Mouse (Mus musculus) hindbrain, embryonic 14.5 days (tissue): ENCODE measurements at regions not wholly inside any gene's neighbourhood (a gene's known extent, or its start where the extent isn't known, plus 50 kb on each side); places are given as distances from the start of the nearest gene placed in this dataset.

Source experiments
- ATAC-seq: fragments of 200-750 bp; cut with Nextera tagmentation; 2 replicates; pipeline ENCODE4 v1.8.0; 2017; ENCODE audit warnings: moderate number of reproducible peaks, mild to moderate bottlenecking, moderate TSS enrichment, moderate library complexity; ENCODE audit not compliant: low FRiP score
- DNase-seq: peaks from one replicate; pipeline ENCODE4 v3.0.0-alpha.2; 2015; ENCODE audit warnings: low spot score
- H3K27ac ChIP-seq: fragments of 300-500 bp; sonication (generic); 2 replicates; pipeline ENCODE4 v1.5.1; 2014; ENCODE audit warnings: mild to moderate bottlenecking, moderate library complexity
- H3K27me3 ChIP-seq: fragments of 300-500 bp; sonication (generic); 2 replicates; pipeline ENCODE4 v1.6.1; 2014; ENCODE audit warnings: mild to moderate bottlenecking, low read length, mixed read lengths; ENCODE audit not compliant: control insufficient read depth, insufficient read depth
- H3K36me3 ChIP-seq: fragments of 300-500 bp; sonication (generic); replicated peaks from 2 replicates; pipeline ENCODE4 v1.6.1; 2014; ENCODE audit not compliant: control insufficient read depth, insufficient read depth
- H3K4me1 ChIP-seq: fragments of 300-500 bp; sonication (generic); replicated peaks from 2 replicates; pipeline ENCODE4 v1.6.1; 2014; ENCODE audit warnings: antibody characterized with exemption, low read length, mixed read lengths; ENCODE audit not compliant: control insufficient read depth, insufficient read depth
- H3K4me2 ChIP-seq: fragments of 300-500 bp; sonication (generic); replicated peaks from 2 replicates; pipeline ENCODE4 v1.6.1; 2014; ENCODE audit warnings: mild to moderate bottlenecking, moderate library complexity
- H3K4me3 ChIP-seq: fragments of 300-500 bp; sonication (generic); replicated peaks from 2 replicates; pipeline ENCODE4 v1.5.1; 2014; ENCODE audit warnings: mild to moderate bottlenecking, low read length
- H3K9ac ChIP-seq: fragments of 300-500 bp; sonication (generic); 2 replicates; pipeline ENCODE4 v1.6.1; 2014
- H3K9me3 ChIP-seq: fragments of 300-500 bp; sonication (generic); 2 replicates; pipeline ENCODE4 v1.6.1; 2016; ENCODE audit warnings: low read length; ENCODE audit not compliant: control insufficient read depth
- WGBS: fragments of 180-500 bp; shearing (Covaris S2); extraction: QIAGEN DNeasy Blood & Tissue Kit; methylation state at CpG from one replicate; pipeline ENCODE4 v1.1.7; 2014; 5-methylcytosine and 5-hydroxymethylcytosine counted together

- 47% methylated on average over 5 of the region's 5 CpGs for WGBS
- no peak overlapping the region for H3K27ac ChIP-seq
- no peak overlapping the region for H3K4me2 ChIP-seq
- no peaks in the 10 kb centered on the region for H3K9me3 ChIP-seq
- no peaks in the 10 kb centered on the region for H3K27me3 ChIP-seq
- DNase-seq (no peak), ATAC-seq (no peak)
- no peaks in the 10 kb centered on the region for H3K36me3 ChIP-seq
- no peak overlapping the region for H3K9ac ChIP-seq
- H3K4me1 ChIP-seq, result no peaks in the 10 kb centered on the region
- no peak overlapping the region for H3K4me3 ChIP-seq
These were observed 100.6 kb downstream of the Slc17a6 start for GRCm38 (mm10) chr7:51722420-51722819.

GRCm38 (mm10) chr7:51723955-51724354 is 102.1 kb downstream of the Slc17a6 start:
- WGBS, result 82% methylated on average over 5 of the region's 5 CpGs
- Histone ChIP-seq H3K4me1 (no peaks in the 10 kb centered on the region), H3K36me3 (no peaks in the 10 kb centered on the region), H3K4me3 (no peak overlapping the region), H3K9ac (no peak overlapping the region), H3K27me3 (no peaks in the 10 kb centered on the region), H3K27ac (no peak overlapping the region), H3K9me3 (no peaks in the 10 kb centered on the region), H3K4me2 (no peak overlapping the region)
- ATAC-seq (no peak), DNase-seq (no peak)

- 45% methylated on average over 2 of the region's 2 CpGs for WGBS
- no peak overlapping the region for H3K4me3 ChIP-seq
These were observed 114.5 kb downstream of the Slc17a6 start for GRCm38 (mm10) chr7:51736285-51736684.

GRCm38 (mm10) chr7:51739590-51739989 is 117.8 kb downstream of the Slc17a6 start:
- Histone ChIP-seq H3K4me3 (no peak overlapping the region), H3K4me2 (no peak overlapping the region), H3K4me1 (peaks cover 19% of the 10 kb centered on the region), H3K9me3 (no peaks in the 10 kb centered on the region), H3K9ac (no peak overlapping the region), H3K27ac (peak overlapping the region; percentile 73), H3K36me3 (no peaks in the 10 kb centered on the region), H3K27me3 (no peaks in the 10 kb centered on the region)
- 33% methylated on average over 5 of the region's 5 CpGs for WGBS
- ATAC-seq, result peak; percentile 39; the same call in 1 of the 2 replicates
- no peak for DNase-seq

More at GRCm38 (mm10) chr7:51736285-51736684, 114.5 kb downstream of the Slc17a6 start:
- DNase-seq, result no peak
- no peak overlapping the region for H3K4me2 ChIP-seq
- no peaks in the 10 kb centered on the region for H3K36me3 ChIP-seq
- no peaks in the 10 kb centered on the region for H3K27me3 ChIP-seq
- H3K9me3 ChIP-seq, result no peaks in the 10 kb centered on the region
- peak; percentile 70 for ATAC-seq
- H3K27ac ChIP-seq, result peak overlapping the region; percentile 77
- no peak overlapping the region for H3K9ac ChIP-seq
- H3K4me1 ChIP-seq, result peaks cover 9% of the 10 kb centered on the region

GRCm38 (mm10) chr7:51740928-51741327 is 119.1 kb downstream of the Slc17a6 start:
- no peak overlapping the region for H3K4me2 ChIP-seq
- no peaks in the 10 kb centered on the region for H3K36me3 ChIP-seq
- no peak overlapping the region for H3K9ac ChIP-seq
- no peak overlapping the region for H3K4me3 ChIP-seq
- no peak for ATAC-seq
- no peaks in the 10 kb centered on the region for H3K27me3 ChIP-seq
- peaks cover 22% of the 10 kb centered on the region for H3K4me1 ChIP-seq
- DNase-seq, result no peak
- peak overlapping the region; percentile 73; the same call in 1 of the 2 replicates for H3K27ac ChIP-seq
- WGBS, result 89% methylated on average over 5 of the region's 5 CpGs
- no peaks in the 10 kb centered on the region for H3K9me3 ChIP-seq

GRCm38 (mm10) chr7:51742720-51743119 is 119.1 kb upstream of the Gas2 start:
- 69% methylated on average over 2 of the region's 2 CpGs for WGBS
- no peak overlapping the region for H3K4me2 ChIP-seq
- H3K27ac ChIP-seq, result peak overlapping the region; percentile 77
- H3K9ac ChIP-seq, result no peak overlapping the region
- no peak overlapping the region for H3K4me3 ChIP-seq
- H3K36me3 ChIP-seq, result no peaks in the 10 kb centered on the region
- ATAC-seq (no peak), DNase-seq (no peak)
- H3K9me3 ChIP-seq, result no peaks in the 10 kb centered on the region
- H3K4me1 ChIP-seq, result peaks cover 16% of the 10 kb centered on the region; the same call in 1 of the 2 replicates
- H3K27me3 ChIP-seq, result no peaks in the 10 kb centered on the region

- Histone ChIP-seq H3K4me2 (no peak overlapping the region), H3K4me3 (no peak overlapping the region), H3K36me3 (no peaks in the 10 kb centered on the region), H3K27ac (no peak overlapping the region; the same call in 1 of the 2 replicates), H3K9me3 (no peaks in the 10 kb centered on the region), H3K27me3 (no peaks in the 10 kb centered on the region), H3K9ac (no peak overlapping the region), H3K4me1 (peaks cover 35% of the 10 kb centered on the region)
- no peak for DNase-seq
- 71% methylated on average over 3 of the region's 3 CpGs for WGBS
- ATAC-seq, result no peak
These were observed 116.2 kb upstream of the Gas2 start for GRCm38 (mm10) chr7:51745598-51745997.

- H3K9ac ChIP-seq, result peak overlapping the region; percentile 58
- peak; percentile 93 for ATAC-seq
- 16% methylated on average over 10 of the region's 10 CpGs for WGBS
- peak; percentile 88 for DNase-seq
- no peaks in the 10 kb centered on the region for H3K27me3 ChIP-seq
- no peaks in the 10 kb centered on the region for H3K9me3 ChIP-seq
- peaks cover 29% of the 10 kb centered on the region for H3K4me1 ChIP-seq
- H3K27ac ChIP-seq, result peak overlapping the region; percentile 95
- H3K36me3 ChIP-seq, result no peaks in the 10 kb centered on the region
- peak overlapping the region; percentile 49 for H3K4me2 ChIP-seq
- no peak overlapping the region for H3K4me3 ChIP-seq
These were observed 113.0 kb upstream of the Gas2 start for GRCm38 (mm10) chr7:51748633-51749303.

GRCm38 (mm10) chr7:51749304-51750129 is 112.3 kb upstream of the Gas2 start:
- peak; percentile 72 for ATAC-seq
- no peaks in the 10 kb centered on the region for H3K27me3 ChIP-seq
- H3K9ac ChIP-seq, result peak overlapping the region; percentile 58
- H3K27ac ChIP-seq, result peak overlapping the region; percentile 95
- no peaks in the 10 kb centered on the region for H3K9me3 ChIP-seq
- peak overlapping the region; percentile 49 for H3K4me2 ChIP-seq
- peak; percentile 58 for DNase-seq
- peaks cover 34% of the 10 kb centered on the region for H3K4me1 ChIP-seq
- 31% methylated on average over 14 of the region's 14 CpGs for WGBS
- no peaks in the 10 kb centered on the region for H3K36me3 ChIP-seq
- H3K4me3 ChIP-seq, result no peak overlapping the region
